In genomic region chr15:94477287-94477686, GRCm38 (mm10) we compare ENCODE assay signal across 1 mouse cellular context.
TF ChIP-seq lines count a peak whose summit lies in the region.

No protein-coding gene starts in this region.

TF ChIP-seq in MEL, 35 proteins besides CTCF, POLR2A, EP300 and RAD21 (continued from another document):
- TF ChIP-seq KAT2A (conservative IDR thresholded peaks at IDR 0.05; ENCODE audit: low read depth, low read length) (no peak), MEF2A (IDR thresholded peaks at IDR 0.05; ENCODE audit: extremely low read depth, insufficient replicate concordance, low read depth, low read length, poor library complexity, severe bottlenecking) (no peak), MYC (IDR thresholded peaks at IDR 0.05; ENCODE audit: low read depth, low read length) (no peak), CHD1 (IDR thresholded peaks at IDR 0.05; ENCODE audit: low read depth, low read length) (0 out of 2 replicates have a peak, but pooled peaks have one; percentile 65), HCFC1 (IDR thresholded peaks at IDR 0.05; ENCODE audit: low read depth, low read length) (no peak), TBP (IDR thresholded peaks at IDR 0.05; ENCODE audit: low read depth, low read length) (no peak)
